Mouse (Mus musculus): ENCODE results near the gene Phykpl. TPM values are rescaled to one million over a fixed set of nuclear protein-coding genes. Genes with fewer than 3 reads are reported as not detected.
"Not testable (repeated sequence)": the region's sequence is repeated elsewhere in the genome, so short reads cannot be mapped to it uniquely, and the experiment has no call there.

The Phykpl gene
- total RNA-seq, 2 experiments from 2014 or later, result 9.1 to 11.7 TPM

- DNase-seq (ENCODE audit: low spot score in 2 of 2), result no peak
These were observed 31.0 kb downstream of the Phykpl start for GRCm38 (mm10) chr11:51615601-51616000.

GRCm38 (mm10) chr11:51616113-51616512 lies 31.6 kb downstream of the Phykpl start:
- not testable (repeated sequence) for DNase-seq (ENCODE audit: low spot score in 2 of 2)

GRCm38 (mm10) chr11:51617693-51618092 lies 33.1 kb downstream of the Phykpl start:
- peak; percentile 60 to 81 for DNase-seq (ENCODE audit: low spot score in 2 of 2)

- no peak for DNase-seq (ENCODE audit: low spot score in 2 of 2)
These were observed 34.4 kb downstream of the Phykpl start for GRCm38 (mm10) chr11:51618894-51619408.

- DNase-seq (ENCODE audit: low spot score in 2 of 2), result peak; percentile 87 to 96
These were observed 35.0 kb downstream of the Phykpl start, which contains the start of gene Nhp2 for GRCm38 (mm10) chr11:51619409-51620060. Gene Nhp2 (plus strand): TSS chr11:51619735.

GRCm38 (mm10) chr11:51620084-51620483 lies 35.5 kb downstream of the Phykpl start:
- no peak for DNase-seq (ENCODE audit: low spot score in 2 of 2)

GRCm38 (mm10) chr11:51621776-51622175 lies 37.2 kb downstream of the Phykpl start:
- DNase-seq (ENCODE audit: low spot score in 2 of 2), result no peak

DNA sequence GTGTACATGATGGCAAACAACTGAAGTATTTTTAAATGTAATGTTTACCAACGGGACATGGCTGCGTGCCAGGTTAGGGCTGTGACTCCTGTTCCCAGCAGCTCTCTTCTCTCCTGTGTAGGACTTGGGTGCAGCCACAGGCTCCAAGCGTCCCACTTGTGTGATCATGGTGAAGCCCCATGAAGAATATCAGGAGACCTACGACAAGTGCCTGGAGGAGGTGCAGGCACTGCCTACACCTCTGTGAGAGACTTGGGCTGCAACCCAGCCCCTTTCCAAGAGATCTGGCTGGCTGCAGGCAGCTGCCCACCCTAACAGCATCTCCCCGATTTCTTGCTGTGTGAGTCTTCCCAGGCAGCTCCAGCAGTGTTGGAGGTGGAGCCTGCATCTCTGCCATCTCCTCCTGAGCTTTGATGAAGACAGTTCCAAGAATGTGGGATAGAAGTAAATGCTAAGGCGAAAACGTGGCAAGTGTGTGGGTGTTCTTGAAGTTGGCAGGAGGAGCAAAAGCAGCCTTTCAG lies 38.5 kb downstream of the Phykpl start:
- DNase-seq (ENCODE audit: low spot score in 2 of 2), result no peak

DNA sequence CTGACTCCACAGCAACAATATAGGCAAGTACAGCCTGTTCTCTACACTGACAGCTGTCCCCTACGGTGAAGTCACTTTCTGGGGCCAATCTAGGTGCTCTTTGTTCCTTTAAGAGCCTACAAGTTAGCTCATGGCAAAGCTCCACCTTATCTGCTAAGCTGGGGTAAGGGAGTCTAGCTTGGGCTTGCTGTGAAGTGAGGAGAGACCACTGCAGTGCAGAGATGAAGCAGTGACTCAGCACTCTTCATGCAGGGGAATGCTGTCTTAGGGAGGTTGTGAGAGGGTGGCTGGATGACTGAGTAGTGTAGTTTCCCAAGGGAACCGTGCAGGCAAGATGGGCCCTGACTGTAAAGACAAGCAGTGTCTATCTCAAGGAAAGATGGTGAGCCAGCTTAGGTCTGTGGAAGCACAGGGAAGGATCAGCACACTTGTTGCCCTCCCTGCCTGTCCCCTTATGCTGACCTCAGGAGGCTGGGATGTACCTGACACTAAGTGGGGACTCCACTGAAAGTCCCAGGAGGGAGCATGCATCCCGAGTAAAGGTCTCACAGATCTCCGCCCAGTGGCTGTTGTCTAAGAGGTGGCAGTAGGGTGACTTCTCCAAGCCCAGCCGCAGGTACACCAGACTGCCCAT lies 40.7 kb downstream of the Phykpl start:
- no peak for DNase-seq (ENCODE audit: low spot score in 2 of 2)

DNA sequence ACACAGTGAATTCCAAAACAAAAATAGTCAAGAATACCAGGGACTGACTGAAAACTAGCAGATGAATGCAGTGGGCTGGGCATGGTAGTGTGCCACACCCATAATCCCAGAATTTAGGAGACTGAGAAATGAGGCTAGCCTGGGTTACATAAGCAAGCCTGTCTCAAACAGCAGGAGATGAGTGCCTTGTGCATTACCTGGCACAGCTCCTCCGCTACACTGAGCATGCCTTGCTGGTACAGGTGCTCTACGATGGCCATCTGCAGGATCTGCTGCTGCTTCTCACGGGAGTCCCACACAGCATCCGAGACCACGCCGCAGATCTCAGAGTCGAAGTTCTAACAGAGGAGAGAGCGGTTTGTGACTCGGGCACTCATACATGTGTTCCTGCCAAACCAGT lies 42.9 kb downstream of the Phykpl start:
- DNase-seq (ENCODE audit: low spot score in 2 of 2), result no peak

- no peak for DNase-seq (ENCODE audit: low spot score in 2 of 2)
These were observed 43.4 kb downstream of the Phykpl start for GRCm38 (mm10) chr11:51627907-51628306.

GRCm38 (mm10) chr11:51629651-51630314 lies 45.2 kb downstream of the Phykpl start:
- peak in 1 of 2 experiments; percentile 74 for DNase-seq (ENCODE audit: low spot score in 2 of 2)

- DNase-seq (ENCODE audit: low spot score in 2 of 2), result no peak
These were observed 47.7 kb downstream of the Phykpl start for GRCm38 (mm10) chr11:51632130-51632753.

DNA sequence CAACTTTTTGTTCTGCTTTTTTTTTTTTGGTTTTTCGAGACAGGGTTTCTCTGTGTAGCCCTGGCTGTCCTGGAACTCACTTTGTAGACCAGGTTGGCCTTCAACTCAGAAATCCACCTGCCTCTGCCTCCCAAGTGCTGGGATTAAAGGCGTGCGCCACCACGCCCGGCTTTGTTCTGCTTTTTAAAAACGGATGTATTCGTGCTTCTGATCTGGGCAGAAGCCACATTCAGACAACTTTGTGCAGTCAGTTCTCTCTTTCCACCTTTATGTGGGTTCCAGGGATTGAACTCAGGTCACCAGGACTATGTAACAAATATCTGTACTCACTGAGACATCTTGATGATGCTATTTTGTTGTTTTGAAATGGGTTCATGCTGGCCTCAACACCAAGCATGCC lies 48.6 kb downstream of the Phykpl start:
- DNase-seq (ENCODE audit: low spot score in 2 of 2), result not testable (repeated sequence)

- no peak for DNase-seq (ENCODE audit: low spot score in 2 of 2)
These were observed 49.2 kb downstream of the Phykpl start for GRCm38 (mm10) chr11:51633721-51634120.

GRCm38 (mm10) chr11:51635127-51635524 lies 50.6 kb downstream of the Phykpl start:
- no peak for DNase-seq (ENCODE audit: low spot score in 2 of 2)

DNA sequence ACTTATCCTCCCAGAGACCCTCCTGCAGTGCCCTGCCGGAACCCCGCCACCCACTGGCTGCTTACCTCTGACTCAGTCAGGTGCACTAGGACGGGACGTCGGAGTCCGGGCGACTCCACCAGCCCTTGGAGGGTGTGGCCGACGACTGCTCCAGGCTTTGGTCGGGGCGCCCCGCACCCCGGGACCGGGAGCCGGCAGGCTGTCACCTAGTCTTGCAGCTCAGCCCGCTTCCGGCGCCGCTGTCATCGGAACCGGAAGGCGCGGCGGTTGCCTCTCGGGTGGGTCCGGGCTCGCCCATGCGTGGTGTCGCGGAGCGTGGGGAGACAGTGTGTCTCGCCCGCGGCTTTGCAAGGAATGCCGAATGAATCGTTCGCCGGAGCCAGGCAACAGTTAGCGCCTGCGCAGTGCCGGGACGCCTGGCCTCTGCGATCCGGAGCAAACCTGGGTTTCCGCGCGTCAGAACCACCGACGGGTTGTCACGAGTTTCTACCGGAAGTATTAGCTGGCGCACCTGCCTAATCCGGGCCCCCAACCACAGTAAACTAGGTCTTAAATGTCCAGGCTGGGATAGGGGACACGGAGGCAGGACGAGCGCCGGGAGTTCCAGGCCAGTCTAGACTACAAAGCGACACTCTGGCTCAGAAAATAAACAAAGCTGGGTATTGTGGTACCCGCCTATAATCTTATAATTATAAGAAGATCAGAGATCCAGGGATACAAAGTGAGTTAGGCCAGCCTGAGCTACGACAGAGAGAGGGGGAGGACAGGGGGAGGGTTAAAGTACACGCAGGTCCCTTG lies 51.2 kb downstream of the Phykpl start, which contains the start of gene Rmnd5b:
TSS of gene Rmnd5b (minus strand) at position 372 of the 798 bp plus-strand sequence.
- peak; percentile 94 to 95 for DNase-seq (ENCODE audit: low spot score in 2 of 2)

GRCm38 (mm10) chr11:51636323-51636684 lies 51.7 kb downstream of the Phykpl start:
- DNase-seq (ENCODE audit: low spot score in 2 of 2), result peak in 1 of 2 experiments; percentile 51

DNA sequence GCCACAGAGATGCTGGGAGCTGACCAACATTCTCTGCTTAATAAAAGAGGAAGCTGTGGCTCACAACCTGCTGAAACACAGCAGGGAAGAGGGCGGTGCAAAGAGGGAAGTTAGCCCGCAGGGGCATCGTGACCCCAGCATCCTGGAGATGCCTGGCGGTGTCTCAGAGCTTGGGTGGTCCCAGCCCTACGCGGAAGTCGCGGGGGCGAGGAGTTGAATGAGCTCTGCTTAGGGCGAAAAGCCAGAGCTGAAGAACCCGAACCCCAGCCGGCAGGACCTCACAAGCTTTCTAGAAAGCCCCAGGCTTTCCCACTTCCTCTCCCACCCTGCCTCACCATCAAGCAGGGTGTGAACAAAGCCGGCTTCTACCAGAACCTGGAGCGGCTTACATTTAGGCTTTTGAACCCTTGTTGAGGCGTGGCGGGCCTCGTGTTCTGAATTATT lies 53.4 kb downstream of the Phykpl start:
- no peak for DNase-seq (ENCODE audit: low spot score in 2 of 2)

- no peak for DNase-seq (ENCODE audit: low spot score in 2 of 2)
These were observed 53.9 kb downstream of the Phykpl start for GRCm38 (mm10) chr11:51638497-51638896.
